13 mouse cellular contexts compared by ENCODE assay signal in genomic region chr4:95185113-95185915, GRCm38 (mm10).
DNase-seq lines count a peak whose midpoint lies in the region; ATAC-seq and TF ChIP-seq lines count a peak whose summit lies in the region.
"Had no signal": no experiment of that assay in that cellular context is flagged by ENCODE, and none has a peak within 500 bp of the region (broad histone marks: within the 10 kb centered on the region; RNA-seq: fewer than 3 reads in every experiment).

No protein-coding gene starts in this region.

- no peak for TF ChIP-seq POLR2A in limb, embryonic 14.5 days (IDR thresholded peaks at IDR 0.05; ENCODE audit: borderline replicate concordance, extremely low read depth, insufficient read depth, insufficient read length)

- WGBS in liver, postnatal 0 days (ENCODE audit: insufficient replicate concordance), result 70% methylated on average over 14 of the region's 14 CpGs
- WGBS in liver, embryonic 12.5 days (ENCODE audit: insufficient replicate concordance), result 69% methylated on average over 14 of the region's 14 CpGs
- 15% methylated on average over 14 of the region's 14 CpGs for WGBS in forebrain, embryonic 13.5 days
- WGBS in limb, embryonic 14.5 days, result 31% methylated on average over 14 of the region's 14 CpGs

- H3K27ac ChIP-seq in liver, postnatal 0 days (ENCODE audit: low read depth), result no peak overlapping the region
- H3K27ac ChIP-seq in liver, embryonic 12.5 days, result no peak overlapping the region
- peak overlapping the region; percentile 78 for H3K27ac ChIP-seq in forebrain, embryonic 13.5 days
- no peak overlapping the region for H3K27ac ChIP-seq in limb, embryonic 14.5 days (replicated peaks; ENCODE audit: low read depth, low read length)
- H3K27ac ChIP-seq: neural tube, embryonic 12.5 days had no signal

- no peak for TF ChIP-seq CTCF in liver, postnatal 0 days (IDR thresholded peaks at IDR 0.05; ENCODE audit: low read depth)

- H3K9me3 ChIP-seq in liver, postnatal 0 days (ENCODE audit: low read length), result no peaks in the 10 kb centered on the region
- no peaks in the 10 kb centered on the region for H3K9me3 ChIP-seq in liver, embryonic 12.5 days (replicated peaks)
- H3K9me3 ChIP-seq in forebrain, embryonic 13.5 days (replicated peaks), result no peaks in the 10 kb centered on the region
- no peaks in the 10 kb centered on the region for H3K9me3 ChIP-seq in limb, embryonic 14.5 days (ENCODE audit: control insufficient read depth, low read length)
- H3K9me3 ChIP-seq: G1E; megakaryocyte, embryonic 14.5 days; neural tube, embryonic 12.5 days had no signal

- DNase-seq in liver, postnatal 0 days, result no peak
- DNase-seq in limb, embryonic 14.5 days (ENCODE audit: low spot score), result peak; percentile 23
- no peak for DNase-seq in cerebellum, postnatal 4 days (ENCODE audit: low spot score in 2 of 2)
- DNase-seq in layer of hippocampus, adult 9-11 months, result no peak
- DNase-seq in MN1 (ENCODE audit: low spot score), result no peak
- DNase-seq: cerebellum, adult 9-10 months; kidney, adult 11 months; lung, embryonic 14.5 days had no signal

- no peaks in the 10 kb centered on the region for H3K36me3 ChIP-seq in liver, postnatal 0 days (replicated peaks; ENCODE audit: insufficient read depth, low read length)
- H3K36me3 ChIP-seq in liver, embryonic 12.5 days, result no peaks in the 10 kb centered on the region
- no peaks in the 10 kb centered on the region for H3K36me3 ChIP-seq in forebrain, embryonic 13.5 days (ENCODE audit: poor library complexity, severe bottlenecking)
- H3K36me3 ChIP-seq in limb, embryonic 14.5 days (ENCODE audit: control insufficient read depth, insufficient read depth, low read length), result no peaks in the 10 kb centered on the region
- H3K36me3 ChIP-seq: G1E; neural tube, embryonic 12.5 days had no signal

- no peaks in the 10 kb centered on the region for H3K27me3 ChIP-seq in liver, postnatal 0 days (ENCODE audit: insufficient read depth, low read length)
- 0 out of 2 replicates have a peak, but pooled peaks cover 3% of the 10 kb centered on the region for H3K27me3 ChIP-seq in liver, embryonic 12.5 days (replicated peaks)
- H3K27me3 ChIP-seq in forebrain, embryonic 13.5 days, result 0 out of 2 replicates have a peak, but pooled peaks cover 13% of the 10 kb centered on the region
- H3K27me3 ChIP-seq in limb, embryonic 14.5 days (ENCODE audit: control insufficient read depth, insufficient read depth, low read length), result no peaks in the 10 kb centered on the region
- H3K27me3 ChIP-seq: megakaryocyte, embryonic 14.5 days; neural tube, embryonic 12.5 days had no signal

- no peaks in the 10 kb centered on the region for H3K4me1 ChIP-seq in liver, postnatal 0 days (ENCODE audit: insufficient read depth)
- H3K4me1 ChIP-seq in liver, embryonic 12.5 days, result peaks cover 6% of the 10 kb centered on the region
- H3K4me1 ChIP-seq in forebrain, embryonic 13.5 days, result peaks cover 41% of the 10 kb centered on the region
- peaks cover 13% of the 10 kb centered on the region; the same call in 1 of the 2 replicates for H3K4me1 ChIP-seq in limb, embryonic 14.5 days (ENCODE audit: control insufficient read depth, insufficient read depth, low read length)
- H3K4me1 ChIP-seq: neural tube, embryonic 12.5 days had no signal

- peak; percentile 43; the same call in 1 of the 2 replicates for ATAC-seq in liver, postnatal 0 days
- ATAC-seq in liver, embryonic 12.5 days, result no peak
- ATAC-seq in forebrain, embryonic 13.5 days, result peak; percentile 92
- peak; percentile 55 for ATAC-seq in limb, embryonic 14.5 days (ENCODE audit: low FRiP score, low read depth)

- no peak overlapping the region for H3K4me2 ChIP-seq in liver, postnatal 0 days (ENCODE audit: low read depth, low read length)
- H3K4me2 ChIP-seq in liver, embryonic 12.5 days, result no peak overlapping the region
- 0 out of 2 replicates have a peak overlapping the region, but pooled peaks have one; percentile 19 for H3K4me2 ChIP-seq in forebrain, embryonic 13.5 days
- no peak overlapping the region for H3K4me2 ChIP-seq in limb, embryonic 14.5 days (replicated peaks; ENCODE audit: low read depth, low read length, severe bottlenecking)
- H3K4me2 ChIP-seq: lung, embryonic 14.5 days; neural tube, embryonic 12.5 days had no signal

- no peak for TF ChIP-seq EP300 in liver, postnatal 0 days (IDR thresholded peaks at IDR 0.05; ENCODE audit: low read depth)

- no peak overlapping the region for H3K4me3 ChIP-seq in liver, postnatal 0 days (ENCODE audit: low read depth, low read length)
- H3K4me3 ChIP-seq in liver, embryonic 12.5 days, result no peak overlapping the region
- H3K4me3 ChIP-seq in forebrain, embryonic 13.5 days, result no peak overlapping the region
- H3K4me3 ChIP-seq in limb, embryonic 14.5 days (replicated peaks; ENCODE audit: low read length), result no peak overlapping the region
- H3K4me3 ChIP-seq: megakaryocyte, embryonic 14.5 days; neural tube, embryonic 12.5 days had no signal

- no peak overlapping the region for H3K9ac ChIP-seq in liver, postnatal 0 days (replicated peaks)
- H3K9ac ChIP-seq in liver, embryonic 12.5 days, result no peak overlapping the region
- no peak overlapping the region for H3K9ac ChIP-seq in forebrain, embryonic 13.5 days
- no peak overlapping the region for H3K9ac ChIP-seq in limb, embryonic 14.5 days (ENCODE audit: low read depth, low read length, severe bottlenecking)
- H3K9ac ChIP-seq: lung, embryonic 14.5 days; neural tube, embryonic 12.5 days had no signal
